Mouse (Mus musculus): ENCODE measurements around the gene Agt. TPM values are rescaled to one million over a fixed set of nuclear protein-coding genes. Genes with fewer than 3 reads are reported as not detected.
A peak's percentile ranks its signal among the peaks of the same experiment; 100 is the strongest.

The Agt gene
- 121 TPM for polyA plus RNA-seq (2021)

GRCm38 (mm10) chr8:124569593-124569992, at the start of gene Agt:
Gene Agt (minus strand): TSS chr8:124569706.
- in situ Hi-C loops (cut with MboI; ENCODE audit: low pct_unique_long_range_greater_than_20kb) = no loop called here
- CTCF ChIA-PET = no interaction called here
- POLR2A ChIA-PET = interaction anchor here (0.7 kb wide), 1 partner anchor 14 kb away, joined by 3 read pairs; no protein-coding TSS in a partner anchor
- DNase-seq (ENCODE audit: low read depth, low spot score) = peak; percentile 80
- TF ChIP-seq CTCF (IDR thresholded peaks at IDR 0.05) = no peak
- peak; percentile 70 for ATAC-seq
- H3K27me3 ChIP-seq = no peaks in the 10 kb centered on the region

- in situ Hi-C loops (cut with MboI; ENCODE audit: low pct_unique_long_range_greater_than_20kb) = loop anchor here (5.0 kb wide), 2 partner anchors 54 to 209 kb away; no protein-coding TSS in a partner anchor
- ATAC-seq = no peak
- peaks cover 9% of the 10 kb centered on the region for H3K27me3 ChIP-seq
- TF ChIP-seq CTCF (IDR thresholded peaks at IDR 0.05) = no peak
- CTCF ChIA-PET = interaction anchor here (1.3 to 2.9 kb wide), 6 partner anchors 8 to 84 kb away, joined by 3 to 28 read pairs (median 6); no protein-coding TSS in a partner anchor
- POLR2A ChIA-PET = interaction anchor here (0.6 to 1.5 kb wide), 2 partner anchors 59 to 174 kb away, joined by 3 to 8 read pairs; partner anchors contain the start of gene Trim67
- DNase-seq (ENCODE audit: low read depth, low spot score) = no peak
Measured at GRCm38 (mm10) chr8:124618252-124618651, 48.7 kb upstream of the Agt start.

- peaks cover 9% of the 10 kb centered on the region for H3K27me3 ChIP-seq
- peak; percentile 94 for TF ChIP-seq CTCF (IDR thresholded peaks at IDR 0.05)
- CTCF ChIA-PET = interaction anchor here (1.2 to 2.9 kb wide), 8 partner anchors 9 to 213 kb away, joined by 3 to 28 read pairs (median 5); no protein-coding TSS in a partner anchor
- in situ Hi-C loops (cut with MboI; ENCODE audit: low pct_unique_long_range_greater_than_20kb) = loop anchor here (5.0 kb wide), 2 partner anchors 55 to 210 kb away; no protein-coding TSS in a partner anchor
- DNase-seq (ENCODE audit: low read depth, low spot score) = no peak
- POLR2A ChIA-PET = interaction anchor here (0.6 to 1.5 kb wide), 3 partner anchors 44 to 175 kb away, joined by 3 to 8 read pairs (median 3); partner anchors contain the start of gene Trim67
- ATAC-seq = peak; percentile 23
Measured at GRCm38 (mm10) chr8:124617266-124617869, 47.9 kb upstream of the Agt start.

- peaks cover 9% of the 10 kb centered on the region for H3K27me3 ChIP-seq
- no peak for TF ChIP-seq CTCF (IDR thresholded peaks at IDR 0.05)
- no peak for DNase-seq (ENCODE audit: low read depth, low spot score)
- in situ Hi-C loops (cut with MboI; ENCODE audit: low pct_unique_long_range_greater_than_20kb) = no loop called here
- no peak for ATAC-seq
- ChIA-PET CTCF (no interaction called here), POLR2A (no interaction called here)
Measured at GRCm38 (mm10) chr8:124614325-124614724, 44.8 kb upstream of the Agt start.

- no peak for TF ChIP-seq CTCF (IDR thresholded peaks at IDR 0.05)
- no peak for ATAC-seq
- ChIA-PET POLR2A (no interaction called here), CTCF (interaction anchor here (1.0 to 3.1 kb wide), 10 partner anchors 9 to 211 kb away, joined by 3 to 6 read pairs (median 4); no protein-coding TSS in a partner anchor)
- H3K27me3 ChIP-seq = peaks cover 16% of the 10 kb centered on the region
- DNase-seq (ENCODE audit: low read depth, low spot score) = no peak
- in situ Hi-C loops (cut with MboI; ENCODE audit: low pct_unique_long_range_greater_than_20kb) = no loop called here
Measured at GRCm38 (mm10) chr8:124608972-124609353, 39.5 kb upstream of the Agt start.

GRCm38 (mm10) chr8:124608239-124608971, 38.9 kb upstream of the Agt start:
- peak; percentile 86 for TF ChIP-seq CTCF (IDR thresholded peaks at IDR 0.05)
- in situ Hi-C loops (cut with MboI; ENCODE audit: low pct_unique_long_range_greater_than_20kb) = no loop called here
- DNase-seq (ENCODE audit: low read depth, low spot score) = no peak
- ATAC-seq = no peak
- CTCF ChIA-PET = interaction anchor here (0.7 to 3.1 kb wide), 20 partner anchors 8 to 210 kb away, joined by 3 to 6 read pairs (median 4); no protein-coding TSS in a partner anchor
- POLR2A ChIA-PET = no interaction called here
- H3K27me3 ChIP-seq = peaks cover 12% of the 10 kb centered on the region

GRCm38 (mm10) chr8:124604066-124604465, 34.6 kb upstream of the Agt start:
- POLR2A ChIA-PET = no interaction called here
- no peak for TF ChIP-seq CTCF (IDR thresholded peaks at IDR 0.05)
- DNase-seq (ENCODE audit: low read depth, low spot score) (no peak), ATAC-seq (no peak)
- CTCF ChIA-PET = interaction anchor here (1.2 kb wide), 1 partner anchor 74 kb away, joined by 4 read pairs; no protein-coding TSS in a partner anchor
- peaks cover 19% of the 10 kb centered on the region for H3K27me3 ChIP-seq
- in situ Hi-C loops (cut with MboI; ENCODE audit: low pct_unique_long_range_greater_than_20kb) = no loop called here

- ChIA-PET CTCF (no interaction called here), POLR2A (no interaction called here)
- ATAC-seq (no peak), DNase-seq (ENCODE audit: low read depth, low spot score) (no peak)
- no peak for TF ChIP-seq CTCF (IDR thresholded peaks at IDR 0.05)
- H3K27me3 ChIP-seq = peaks cover 5% of the 10 kb centered on the region
- in situ Hi-C loops (cut with MboI; ENCODE audit: low pct_unique_long_range_greater_than_20kb) = no loop called here
Measured at GRCm38 (mm10) chr8:124589393-124589792, 19.9 kb upstream of the Agt start.

- in situ Hi-C loops (cut with MboI; ENCODE audit: low pct_unique_long_range_greater_than_20kb) = no loop called here
- peak; percentile 21 for ATAC-seq
- H3K27me3 ChIP-seq = peaks cover 4% of the 10 kb centered on the region
- POLR2A ChIA-PET = interaction anchor here (0.9 kb wide), 1 partner anchor 12 kb away, joined by 5 read pairs; no protein-coding TSS in a partner anchor
- CTCF ChIA-PET = interaction anchor here (1.0 kb wide), 1 partner anchor 12 kb away, joined by 4 read pairs; no protein-coding TSS in a partner anchor
- TF ChIP-seq CTCF (IDR thresholded peaks at IDR 0.05) = no peak
- no peak for DNase-seq (ENCODE audit: low read depth, low spot score)
Measured at GRCm38 (mm10) chr8:124586556-124586955, 17.1 kb upstream of the Agt start.

- DNase-seq (ENCODE audit: low read depth, low spot score) (no peak), ATAC-seq (no peak)
- TF ChIP-seq CTCF (IDR thresholded peaks at IDR 0.05) = no peak
- in situ Hi-C loops (cut with MboI; ENCODE audit: low pct_unique_long_range_greater_than_20kb) = no loop called here
- H3K27me3 ChIP-seq = no peaks in the 10 kb centered on the region
- CTCF ChIA-PET = interaction anchor here (1.0 kb wide), 1 partner anchor 11 kb away, joined by 4 read pairs; no protein-coding TSS in a partner anchor
- POLR2A ChIA-PET = interaction anchor here (0.9 kb wide), 1 partner anchor 12 kb away, joined by 5 read pairs; no protein-coding TSS in a partner anchor
Measured at GRCm38 (mm10) chr8:124585718-124586425, 16.4 kb upstream of the Agt start.
